Mouse (Mus musculus) WW6 (cell line): Measurements from ENCODE around the gene Adh1.
A peak's percentile ranks its signal among the peaks of the same experiment; 100 is the strongest.

Experiments
- DNase-seq: peaks from one replicate; pipeline ENCODE4 v3.0.0-alpha.2; 2013; ENCODE audit warnings: low read depth, low spot score

Adh1 gene

DNA sequence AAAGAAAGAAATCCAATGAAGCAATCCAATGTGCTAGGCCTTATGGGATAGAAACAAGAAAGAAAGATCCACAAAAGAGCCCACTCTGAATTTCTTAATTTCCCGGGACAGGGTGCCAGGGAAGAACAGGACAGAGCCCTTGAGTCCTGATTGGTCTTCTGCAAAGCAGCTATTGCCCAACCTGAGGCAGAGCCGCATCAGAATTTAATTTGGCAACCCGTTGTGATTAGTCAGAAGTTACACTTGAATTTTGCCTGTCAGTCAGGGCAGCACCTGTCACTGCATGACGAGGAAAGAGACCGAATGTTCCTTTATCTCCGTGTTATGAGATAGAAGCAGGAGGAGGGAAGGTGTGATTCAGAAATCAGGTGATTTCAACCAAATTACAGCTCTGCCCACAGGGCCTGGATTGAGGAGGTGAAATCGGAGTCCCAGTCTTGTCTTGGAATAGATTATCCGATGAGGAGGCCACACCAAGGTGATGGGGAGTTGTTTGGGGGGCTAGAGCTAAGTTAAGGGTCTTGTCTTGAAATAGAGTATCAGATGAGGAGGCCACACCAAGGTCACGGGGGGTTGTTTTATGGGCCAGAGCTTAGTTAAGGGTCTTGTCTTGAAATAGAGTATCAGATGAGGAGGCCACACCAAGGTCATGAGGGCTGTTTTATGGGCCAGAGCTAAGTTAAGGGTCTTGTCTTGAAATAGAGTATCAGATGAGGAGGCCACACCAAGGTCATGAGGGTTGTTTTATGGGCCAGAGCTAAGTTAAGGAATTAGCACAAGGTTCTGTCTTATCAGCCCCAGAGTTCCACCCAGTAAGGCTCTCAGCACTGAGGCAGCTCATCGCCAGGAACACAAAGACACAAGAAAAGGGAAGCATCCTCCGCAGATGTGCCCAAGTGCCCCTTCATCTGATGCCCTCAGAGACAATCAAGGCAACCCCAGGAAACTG lies at the start of gene Adh1:
Gene Adh1 (plus strand): TSS at position 271 of the 949 bp plus-strand sequence.
- DNase-seq: no peak

DNA sequence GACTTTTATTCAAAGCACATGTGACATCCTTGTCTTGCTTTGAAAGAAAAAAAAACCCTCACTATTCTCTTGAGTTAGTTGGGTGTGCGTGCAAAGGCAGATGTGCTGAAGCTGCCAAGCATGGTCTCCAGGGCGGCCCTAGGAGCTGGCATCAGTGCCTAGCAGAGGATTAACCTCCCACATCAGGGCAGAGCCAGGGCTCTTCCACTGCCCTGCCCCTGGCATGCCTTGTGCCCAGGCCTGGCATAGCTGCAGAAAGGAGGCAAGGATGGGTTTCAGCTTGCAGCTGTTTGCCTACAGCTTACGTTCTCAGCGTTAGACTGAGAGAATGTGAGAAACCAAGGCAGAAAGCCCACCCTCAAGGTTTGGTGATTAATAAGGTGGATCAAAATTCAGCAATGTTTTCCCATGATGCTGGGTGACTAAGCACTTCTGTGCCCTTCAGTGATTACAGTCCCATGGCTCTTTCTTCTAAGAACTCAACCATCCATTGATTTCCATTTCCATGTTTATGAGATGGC lies 48.3 kb upstream of the Adh1 start:
- no peak for DNase-seq

GRCm38 (mm10) chr3:138215395-138215989 lies 45.3 kb upstream of the Adh1 start:
- no peak for DNase-seq

DNA sequence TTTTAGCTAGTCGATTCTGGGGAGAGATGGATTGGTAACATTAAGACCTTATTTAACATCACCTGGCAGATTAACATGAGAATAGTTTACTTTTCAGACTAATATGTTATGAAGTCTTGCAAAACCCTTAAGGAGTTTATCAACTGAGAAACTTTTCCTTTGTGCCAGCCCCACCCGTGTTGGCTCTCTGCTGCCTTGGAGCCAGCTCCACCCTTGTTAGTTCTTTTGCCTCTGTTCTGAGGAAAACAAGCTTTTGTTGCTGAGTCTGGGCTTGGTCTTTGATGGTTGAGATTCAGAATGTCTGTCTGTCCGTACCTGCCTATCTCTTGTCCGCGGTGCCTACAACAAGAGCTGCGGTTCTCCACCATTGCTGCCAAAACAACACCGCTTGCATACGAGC lies 44.7 kb upstream of the Adh1 start:
- DNase-seq: no peak

DNA sequence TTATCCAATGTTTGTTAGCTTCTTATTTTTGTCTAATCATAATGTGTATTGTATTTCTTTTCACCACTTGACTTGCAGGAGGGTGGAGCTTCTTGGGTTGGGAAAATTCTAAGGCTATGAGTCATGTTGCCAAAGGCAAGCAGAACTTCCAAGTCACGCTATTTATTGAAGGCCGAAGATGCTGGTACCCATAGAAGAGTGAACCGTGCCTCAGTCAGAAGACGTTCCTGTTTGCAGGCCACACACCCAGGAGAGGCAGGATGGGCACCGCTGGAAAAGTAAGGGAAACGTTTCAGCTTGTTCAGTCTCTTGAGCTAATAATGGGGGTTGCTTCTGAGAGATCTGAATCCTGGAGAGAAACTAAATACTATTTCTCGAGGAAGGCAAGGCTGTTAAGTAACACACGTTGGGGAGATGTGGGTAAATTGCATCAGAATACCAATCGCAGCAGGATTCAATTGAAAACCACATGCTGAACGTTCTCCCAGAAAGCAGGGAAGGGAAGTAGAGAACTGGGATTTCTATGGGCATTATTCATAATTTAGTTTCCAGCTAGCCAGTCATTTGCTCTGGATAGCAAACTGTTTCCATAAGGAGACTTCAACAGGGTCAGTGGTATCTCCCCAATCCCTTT lies 43.0 kb upstream of the Adh1 start, which contains the start of gene Adh7:
Gene Adh7 (plus strand): TSS at position 130 of the 634 bp plus-strand sequence.
- DNase-seq: no peak

GRCm38 (mm10) chr3:138221116-138221515 lies 39.7 kb upstream of the Adh1 start:
- DNase-seq: no peak

DNA sequence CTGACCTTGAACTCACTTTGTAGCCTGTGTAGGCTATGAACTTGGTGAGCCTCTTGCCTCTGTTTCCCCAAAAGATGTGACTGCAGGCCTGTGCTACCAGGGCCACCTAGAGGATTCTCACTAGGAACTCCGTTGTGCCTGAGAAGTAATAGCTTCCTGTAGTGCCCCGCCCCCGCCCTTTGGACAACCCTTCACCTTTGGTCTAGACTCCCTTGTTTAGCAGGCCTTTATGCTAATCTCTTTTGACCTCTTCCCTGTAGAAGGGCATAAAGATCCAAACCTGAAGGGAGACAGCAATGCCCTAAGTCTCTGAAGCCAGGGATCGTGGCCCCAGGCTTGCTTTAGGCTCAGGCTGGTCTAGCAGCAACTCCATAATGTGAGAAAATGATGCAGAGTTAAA lies 38.3 kb upstream of the Adh1 start:
- no peak for DNase-seq

GRCm38 (mm10) chr3:138222952-138223351 lies 37.8 kb upstream of the Adh1 start:
- peak; percentile 34 for DNase-seq

GRCm38 (mm10) chr3:138224363-138224954 lies 36.3 kb upstream of the Adh1 start:
- no peak for DNase-seq

GRCm38 (mm10) chr3:138225331-138225730 lies 35.5 kb upstream of the Adh1 start:
- no peak for DNase-seq

DNA sequence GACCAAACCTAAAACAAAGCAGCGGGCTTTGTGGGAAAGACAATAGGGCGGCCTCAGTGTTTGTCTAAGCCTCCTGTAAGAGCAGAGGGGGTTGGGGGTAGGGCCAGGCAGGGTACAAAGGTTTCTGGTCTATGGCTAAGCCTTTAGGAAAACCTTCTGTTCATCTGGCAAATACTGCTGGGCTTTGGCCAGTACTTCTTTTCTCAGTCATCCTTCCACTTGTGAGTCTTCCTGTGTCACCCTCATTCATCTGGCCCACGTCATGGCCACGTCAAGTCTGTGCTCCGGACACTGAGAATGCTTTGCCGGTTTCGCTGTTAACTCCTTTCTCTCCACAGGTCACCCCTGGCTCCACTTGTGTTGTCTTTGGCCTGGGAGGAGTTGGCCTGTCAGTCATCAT lies 34.9 kb upstream of the Adh1 start:
- DNase-seq: no peak

- no peak for DNase-seq
Measured at GRCm38 (mm10) chr3:138226476-138226875, 34.3 kb upstream of the Adh1 start.

- DNase-seq: no peak
Measured at GRCm38 (mm10) chr3:138227082-138227481, 33.7 kb upstream of the Adh1 start.

- no peak for DNase-seq
Measured at GRCm38 (mm10) chr3:138227782-138228181, 33.0 kb upstream of the Adh1 start.

DNA sequence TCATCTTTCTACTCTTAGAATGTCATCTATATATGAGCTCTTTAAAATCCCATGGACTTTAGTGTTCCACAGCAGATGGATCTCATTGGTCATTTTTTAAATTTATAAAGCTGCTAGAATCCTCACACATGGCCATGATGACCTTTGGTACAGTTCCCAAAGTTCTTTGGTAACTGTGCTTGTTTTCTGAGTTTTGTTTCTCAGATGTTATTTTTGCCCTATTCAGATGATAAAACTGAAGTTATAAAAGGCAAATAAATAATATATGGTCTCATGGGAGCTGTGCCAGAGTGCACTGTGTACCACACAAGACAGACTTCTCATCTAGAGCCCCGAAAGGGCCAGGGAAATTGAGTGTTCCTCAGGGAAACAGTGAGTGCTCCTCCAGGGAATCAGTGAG lies 31.3 kb upstream of the Adh1 start:
- no peak for DNase-seq

- no peak for DNase-seq
Measured at GRCm38 (mm10) chr3:138230266-138230665, 30.5 kb upstream of the Adh1 start.

GRCm38 (mm10) chr3:138231531-138231930 lies 29.3 kb upstream of the Adh1 start:
- no peak for DNase-seq

- no peak for DNase-seq
Measured at GRCm38 (mm10) chr3:138236546-138237163, 24.1 kb upstream of the Adh1 start.

DNA sequence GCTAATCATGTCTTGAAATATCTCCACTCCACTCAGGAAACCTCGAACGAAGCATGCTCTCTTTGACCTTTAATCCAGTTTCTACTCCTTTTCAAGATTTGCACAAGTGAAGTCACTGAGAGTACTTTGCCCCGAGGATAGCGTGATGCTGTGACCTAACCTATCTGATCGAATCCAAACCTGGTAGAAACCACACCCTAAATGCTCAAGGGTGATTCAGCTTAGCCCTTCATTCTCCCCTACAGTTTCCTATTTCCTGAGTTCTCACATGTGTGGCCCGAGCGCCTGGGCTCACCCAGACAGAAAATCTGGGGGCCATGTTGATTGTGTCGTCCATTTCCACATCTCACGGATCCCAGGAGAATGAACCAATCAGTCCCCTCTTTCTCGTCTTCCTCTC lies 22.7 kb upstream of the Adh1 start:
- DNase-seq: no peak

DNA sequence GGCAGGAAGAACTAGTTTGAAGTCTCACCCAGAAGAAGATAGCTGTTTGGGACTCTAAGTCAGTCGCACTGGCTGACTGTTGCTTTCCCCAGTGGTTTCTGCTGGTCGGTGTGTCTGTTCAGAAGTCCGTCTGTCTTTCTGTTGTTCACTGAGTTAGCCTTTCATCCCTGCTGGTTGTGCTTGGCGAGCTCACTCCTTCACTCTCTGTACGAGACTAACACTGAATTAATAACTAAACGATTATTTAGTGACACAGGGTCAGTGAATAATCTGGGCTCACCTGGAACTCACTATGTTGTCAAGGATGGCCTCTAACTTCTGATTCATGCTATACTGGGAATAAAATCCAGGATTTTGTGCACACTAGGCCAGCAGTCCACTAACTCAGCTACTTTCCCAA lies 21.3 kb upstream of the Adh1 start:
- no peak for DNase-seq

DNA sequence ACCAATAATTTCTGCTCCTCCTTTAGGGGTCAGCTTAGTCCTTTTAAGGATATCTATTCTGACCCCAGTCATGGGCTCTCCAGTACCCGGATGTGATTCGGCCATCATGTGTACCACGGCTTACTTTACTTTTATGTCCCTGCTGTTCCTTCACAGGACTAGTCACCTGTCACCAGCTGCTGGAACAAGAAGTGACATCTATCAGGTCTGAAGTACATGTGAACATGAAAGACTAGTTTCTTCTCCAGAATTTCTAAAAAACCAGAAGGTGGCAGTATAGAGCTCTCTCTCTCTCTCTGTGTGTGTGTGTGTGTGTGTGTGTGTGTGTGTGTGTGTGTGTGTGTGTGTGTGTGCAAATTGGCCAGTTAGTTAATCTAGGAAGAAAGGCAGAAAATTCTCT lies 20.4 kb upstream of the Adh1 start:
- DNase-seq: no peak
